Mouse (Mus musculus) kidney, postnatal 14 days (tissue): ENCODE measurements at regions not wholly inside any gene's neighbourhood (a gene's known extent, or its start where the extent isn't known, plus 50 kb on each side); places are given as distances from the start of the nearest gene placed in this dataset.

Experiments used
- DNase-seq: peaks from one replicate; pipeline ENCODE4 v3.0.0; 2022; ENCODE audit warnings: mixed read lengths

GRCm38 (mm10) chrX:86490309-86490708 is 185.4 kb upstream of the Mageb4 start:
- DNase-seq = peak; percentile 12
